Mouse (Mus musculus): ENCODE measurements around the gene Ctnna3. TPM values are rescaled to one million over a fixed set of nuclear protein-coding genes. Genes with fewer than 3 reads are reported as not detected.
"Not testable (repeated sequence)": the region's sequence is repeated elsewhere in the genome, so short reads cannot be mapped to it uniquely, and the experiment has no call there.

Ctnna3 gene
- total and polyA plus RNA-seq, 2 experiments from 2014 or later: 1.0 to 2.1 TPM

- no peaks in the 10 kb centered on the region for H3K9me3 ChIP-seq (ENCODE audit: low read length)
- 91% methylated on average over 2 of the region's 2 CpGs for WGBS
- H3K4me2 ChIP-seq (ENCODE audit: low read depth, low read length): no peak overlapping the region
- no peak for DNase-seq (ENCODE audit: low spot score)
- H3K9ac ChIP-seq (replicated peaks; ENCODE audit: low read length): no peak overlapping the region
- no peak for TF ChIP-seq CTCF (IDR thresholded peaks at IDR 0.05; ENCODE audit: low read depth)
- no peak overlapping the region for H3K4me3 ChIP-seq (ENCODE audit: low read length)
- H3K4me1 ChIP-seq (ENCODE audit: insufficient read depth, low read length): no peaks in the 10 kb centered on the region
- no peaks in the 10 kb centered on the region for H3K27me3 ChIP-seq (ENCODE audit: insufficient read depth, low read length)
- H3K27ac ChIP-seq: no peak overlapping the region
- no peak for ATAC-seq
- no peaks in the 10 kb centered on the region for H3K36me3 ChIP-seq (ENCODE audit: insufficient read depth, low read length)
Observed at GRCm38 (mm10) chr10:64311622-64312292, 881.9 kb downstream of the Ctnna3 start.

GRCm38 (mm10) chr10:64320332-64320731 is 890.4 kb downstream of the Ctnna3 start:
- 91% methylated on average over 7 of the region's 7 CpGs for WGBS
- no peak overlapping the region for H3K4me2 ChIP-seq (ENCODE audit: low read depth, low read length)
- H3K4me1 ChIP-seq (ENCODE audit: insufficient read depth, low read length): no peaks in the 10 kb centered on the region
- no peak for DNase-seq (ENCODE audit: low spot score)
- H3K9me3 ChIP-seq (ENCODE audit: low read length): no peaks in the 10 kb centered on the region
- H3K9ac ChIP-seq (replicated peaks; ENCODE audit: low read length): no peak overlapping the region
- H3K27me3 ChIP-seq (ENCODE audit: insufficient read depth, low read length): no peaks in the 10 kb centered on the region
- no peak for TF ChIP-seq CTCF (IDR thresholded peaks at IDR 0.05; ENCODE audit: low read depth)
- H3K27ac ChIP-seq: no peak overlapping the region
- no peaks in the 10 kb centered on the region for H3K36me3 ChIP-seq (ENCODE audit: insufficient read depth, low read length)
- no peak overlapping the region for H3K4me3 ChIP-seq (ENCODE audit: low read length)
- ATAC-seq: no peak

DNA sequence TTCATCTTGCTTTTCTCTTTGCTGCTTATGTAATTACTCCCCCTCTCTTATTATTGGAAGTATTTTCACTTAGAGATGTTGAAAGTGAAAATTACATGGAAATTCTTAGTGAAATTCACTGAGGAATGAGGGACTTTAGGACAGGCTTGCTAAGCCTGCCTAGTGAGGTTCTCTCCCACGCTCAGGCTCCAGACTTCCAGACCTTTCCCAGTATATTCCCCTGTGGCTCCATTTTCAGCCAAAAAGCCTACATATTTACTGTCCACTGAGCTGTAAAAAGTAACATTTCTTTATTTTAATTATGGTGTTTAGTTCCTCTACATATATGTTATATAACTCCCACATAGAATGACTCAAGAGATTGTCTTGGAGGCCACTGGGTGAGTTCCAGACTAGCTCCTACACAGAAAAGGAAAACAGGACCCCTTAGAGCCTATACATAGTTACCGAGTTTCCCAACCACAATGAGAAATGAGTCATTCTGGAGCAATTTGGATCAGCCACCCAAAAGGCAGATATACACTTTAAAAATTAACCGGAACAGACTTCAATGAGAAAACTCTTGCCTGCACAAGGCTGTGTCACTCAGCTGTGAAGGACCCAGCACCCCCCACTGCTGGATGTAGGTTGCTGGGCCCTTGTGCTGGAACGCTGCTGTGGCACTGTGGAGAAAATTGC is 912.9 kb downstream of the Ctnna3 start:
- ATAC-seq: no peak
- no peak for TF ChIP-seq CTCF (IDR thresholded peaks at IDR 0.05; ENCODE audit: low read depth)

DNA sequence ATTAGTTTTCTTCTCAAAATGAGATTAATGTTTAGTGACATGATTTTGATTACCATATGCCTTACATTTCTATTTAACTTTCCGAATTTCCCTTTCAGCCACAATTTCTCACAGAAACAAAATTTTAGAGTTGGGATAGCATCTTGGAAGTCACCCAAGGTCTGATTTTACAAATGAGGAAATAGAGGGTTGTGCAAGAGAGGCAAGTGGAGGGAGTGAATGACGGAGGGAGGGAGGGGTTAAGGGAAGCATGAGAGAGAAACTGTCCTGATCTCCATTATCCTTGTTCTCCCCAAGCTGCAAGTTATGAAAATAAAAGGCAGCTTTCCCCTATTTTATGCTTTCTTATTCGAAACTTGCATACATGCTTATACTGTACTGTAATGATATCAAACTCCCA is 943.4 kb downstream of the Ctnna3 start:
- no peak overlapping the region for H3K4me2 ChIP-seq (ENCODE audit: low read depth, low read length)
- H3K27ac ChIP-seq: no peak overlapping the region
- H3K4me3 ChIP-seq (ENCODE audit: low read length): no peak overlapping the region
- no peak for TF ChIP-seq CTCF (IDR thresholded peaks at IDR 0.05; ENCODE audit: low read depth)
- 78% methylated on average over 3 of the region's 3 CpGs for WGBS
- DNase-seq (ENCODE audit: low spot score) (no peak), ATAC-seq (no peak)
- H3K36me3 ChIP-seq (ENCODE audit: insufficient read depth, low read length): no peaks in the 10 kb centered on the region
- H3K9me3 ChIP-seq (ENCODE audit: low read length): no peaks in the 10 kb centered on the region
- H3K4me1 ChIP-seq (ENCODE audit: insufficient read depth, low read length): no peaks in the 10 kb centered on the region
- no peak overlapping the region for H3K9ac ChIP-seq (replicated peaks; ENCODE audit: low read length)
- no peaks in the 10 kb centered on the region for H3K27me3 ChIP-seq (ENCODE audit: insufficient read depth, low read length)

More for the DNA sequence above, 912.9 kb downstream of the Ctnna3 start:
- DNase-seq (ENCODE audit: low spot score): no peak
- Histone ChIP-seq H3K4me2 (ENCODE audit: low read depth, low read length) (no peak overlapping the region), H3K9me3 (ENCODE audit: low read length) (no peaks in the 10 kb centered on the region), H3K27ac (no peak overlapping the region), H3K9ac (replicated peaks; ENCODE audit: low read length) (no peak overlapping the region), H3K4me1 (ENCODE audit: insufficient read depth, low read length) (no peaks in the 10 kb centered on the region), H3K4me3 (ENCODE audit: low read length) (no peak overlapping the region), H3K27me3 (ENCODE audit: insufficient read depth, low read length) (no peaks in the 10 kb centered on the region), H3K36me3 (ENCODE audit: insufficient read depth, low read length) (no peaks in the 10 kb centered on the region)
- WGBS: 61% methylated on average over 4 of the region's 4 CpGs

- no peaks in the 10 kb centered on the region for H3K36me3 ChIP-seq (ENCODE audit: insufficient read depth, low read length)
- ATAC-seq: no peak
- no peak for TF ChIP-seq CTCF (IDR thresholded peaks at IDR 0.05; ENCODE audit: low read depth)
- no peaks in the 10 kb centered on the region for H3K9me3 ChIP-seq (ENCODE audit: low read length)
- no peak overlapping the region for H3K4me2 ChIP-seq (ENCODE audit: low read depth, low read length)
- no peak overlapping the region for H3K9ac ChIP-seq (replicated peaks; ENCODE audit: low read length)
- H3K4me3 ChIP-seq (ENCODE audit: low read length): no peak overlapping the region
- H3K4me1 ChIP-seq (ENCODE audit: insufficient read depth, low read length): no peaks in the 10 kb centered on the region
- 90% methylated on average over 4 of the region's 4 CpGs for WGBS
- H3K27ac ChIP-seq: no peak overlapping the region
- H3K27me3 ChIP-seq (ENCODE audit: insufficient read depth, low read length): no peaks in the 10 kb centered on the region
- no peak for DNase-seq (ENCODE audit: low spot score)
Observed at GRCm38 (mm10) chr10:64377751-64378150, 947.9 kb downstream of the Ctnna3 start.

GRCm38 (mm10) chr10:64396579-64396978 is 966.7 kb downstream of the Ctnna3 start:
- no peak for TF ChIP-seq CTCF (IDR thresholded peaks at IDR 0.05; ENCODE audit: low read depth)
- Histone ChIP-seq H3K36me3 (ENCODE audit: insufficient read depth, low read length) (no peaks in the 10 kb centered on the region), H3K9ac (replicated peaks; ENCODE audit: low read length) (no peak overlapping the region), H3K27ac (no peak overlapping the region), H3K4me2 (ENCODE audit: low read depth, low read length) (no peak overlapping the region), H3K27me3 (ENCODE audit: insufficient read depth, low read length) (no peaks in the 10 kb centered on the region), H3K9me3 (ENCODE audit: low read length) (no peaks in the 10 kb centered on the region), H3K4me1 (ENCODE audit: insufficient read depth, low read length) (no peaks in the 10 kb centered on the region), H3K4me3 (ENCODE audit: low read length) (no peak overlapping the region)
- WGBS: 41% methylated on average over 2 of the region's 2 CpGs
- ATAC-seq (no peak), DNase-seq (ENCODE audit: low spot score) (no peak)

- not testable (repeated sequence) for H3K9ac ChIP-seq (replicated peaks; ENCODE audit: low read length); ATAC-seq; H3K4me3 ChIP-seq (ENCODE audit: low read length); H3K9me3 ChIP-seq (ENCODE audit: low read length); H3K27me3 ChIP-seq (ENCODE audit: insufficient read depth, low read length); H3K27ac ChIP-seq; H3K4me2 ChIP-seq (ENCODE audit: low read depth, low read length); DNase-seq (ENCODE audit: low spot score); H3K4me1 ChIP-seq (ENCODE audit: insufficient read depth, low read length); H3K36me3 ChIP-seq (ENCODE audit: insufficient read depth, low read length)
- WGBS: 42% methylated on average over 1 of the region's 1 CpGs
Observed at GRCm38 (mm10) chr10:64418396-64418795, 988.5 kb downstream of the Ctnna3 start.

Data from hindbrain, postnatal 0 days (tissue).